Mouse (Mus musculus) midbrain, embryonic 12.5 days (tissue): Measurements from ENCODE around the gene Chrdl2. TPM values are rescaled to one million over a fixed set of nuclear protein-coding genes. Genes with fewer than 3 reads are reported as not detected.
"Not testable (repeated sequence)": the region's sequence is repeated elsewhere in the genome, so short reads cannot be mapped to it uniquely, and the experiment has no call there.

ENCODE experiments used
- ATAC-seq: fragments of 200-750 bp; cut with Nextera tagmentation; 2 replicates; pipeline ENCODE4 v1.8.0; 2017; ENCODE audit warnings: low read depth, moderate TSS enrichment, moderate library complexity; ENCODE audit not compliant: low FRiP score
- H3K27ac ChIP-seq: fragments of 300-500 bp; sonication (generic); replicated peaks from 2 replicates; pipeline ENCODE4 v1.5.1; 2016; ENCODE audit warnings: mild to moderate bottlenecking
- H3K27me3 ChIP-seq: fragments of 300-500 bp; sonication (generic); 2 replicates; pipeline ENCODE4 v1.6.1; 2016; ENCODE audit warnings: mild to moderate bottlenecking
- H3K36me3 ChIP-seq: fragments of 300-500 bp; sonication (generic); 2 replicates; pipeline ENCODE4 v1.6.1; 2016
- H3K4me1 ChIP-seq: fragments of 300-500 bp; sonication (generic); 2 replicates; pipeline ENCODE4 v1.6.1; 2016
- H3K4me2 ChIP-seq: fragments of 300-500 bp; sonication (generic); replicated peaks from 2 replicates; pipeline ENCODE4 v1.6.1; 2016; ENCODE audit warnings: mild to moderate bottlenecking, moderate library complexity
- H3K4me3 ChIP-seq: fragments of 300-500 bp; sonication (generic); 2 replicates; pipeline ENCODE4 v1.5.1; 2016; ENCODE audit warnings: mild to moderate bottlenecking
- H3K9ac ChIP-seq: fragments of 300-500 bp; sonication (generic); replicated peaks from 2 replicates; pipeline ENCODE4 v1.6.1; 2016; ENCODE audit warnings: mild to moderate bottlenecking, moderate library complexity
- H3K9me3 ChIP-seq: fragments of 300-500 bp; sonication (generic); 2 replicates; pipeline ENCODE4 v1.6.1; 2016; ENCODE audit warnings: mild to moderate bottlenecking
- WGBS: fragments of 180-500 bp; shearing (Covaris S2); methylation state at CpG from one replicate; pipeline ENCODE4 v1.1.7; 2016; 5-methylcytosine and 5-hydroxymethylcytosine counted together
- polyA plus RNA-seq: library from polyadenylated mRNA; unstranded; fragments of >200 nt; fragmentation: Nextera tagmentation; extraction: Ambion mirVana; gene quantifications from 2 replicates; pipeline ENCODE4 v1.2.1, GENCODE M21; 2016

Chrdl2 gene
- polyA plus RNA-seq, 1 experiment from 2014 or later = not detected

- H3K4me1 ChIP-seq, H3K36me3 ChIP-seq, H3K4me3 ChIP-seq, H3K9me3 ChIP-seq, ATAC-seq, H3K9ac ChIP-seq, H3K27me3 ChIP-seq, H3K27ac ChIP-seq, H3K4me2 ChIP-seq: not testable (repeated sequence)
- WGBS = 90% methylated on average over 2 of the region's 2 CpGs
These were observed 47.0 kb downstream of the Chrdl2 start for GRCm38 (mm10) chr7:100052991-100053390.

GRCm38 (mm10) chr7:100073959-100074358, 68.0 kb downstream of the Chrdl2 start:
- Histone ChIP-seq H3K9ac (no peak overlapping the region), H3K9me3 (no peaks in the 10 kb centered on the region), H3K27me3 (no peaks in the 10 kb centered on the region), H3K27ac (no peak overlapping the region), H3K36me3 (peaks cover 11% of the 10 kb centered on the region; the same call in 1 of the 2 replicates), H3K4me1 (no peaks in the 10 kb centered on the region), H3K4me2 (no peak overlapping the region), H3K4me3 (no peak overlapping the region)
- no peak for ATAC-seq
- 90% methylated on average over 2 of the region's 2 CpGs for WGBS

DNA sequence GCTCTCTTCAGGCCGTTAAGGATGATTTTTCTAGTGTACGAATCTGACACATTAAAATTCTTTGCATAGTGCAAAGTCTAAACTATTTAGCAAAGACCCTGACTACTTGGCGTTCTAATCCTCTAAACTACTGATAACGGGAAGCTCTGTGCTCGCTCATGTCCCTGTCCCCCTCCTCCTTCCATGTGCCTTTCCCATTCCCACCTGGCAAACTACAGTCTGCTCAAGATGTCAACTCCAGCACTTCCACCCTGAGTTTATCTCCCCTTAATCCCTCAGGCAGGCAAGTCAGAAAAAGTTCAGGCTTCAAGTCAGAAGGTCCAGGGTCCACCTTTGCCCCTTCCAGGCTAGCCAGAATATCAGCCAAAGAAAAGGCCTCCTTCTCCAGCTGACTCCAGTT, 70.3 kb downstream of the Chrdl2 start:
- no peaks in the 10 kb centered on the region for H3K27me3 ChIP-seq
- peaks cover 20% of the 10 kb centered on the region for H3K36me3 ChIP-seq
- H3K4me2 ChIP-seq = no peak overlapping the region
- 85% methylated on average over 5 of the region's 5 CpGs for WGBS
- no peak overlapping the region for H3K9ac ChIP-seq
- H3K4me1 ChIP-seq = no peaks in the 10 kb centered on the region
- no peak overlapping the region for H3K4me3 ChIP-seq
- H3K27ac ChIP-seq = no peak overlapping the region
- no peak for ATAC-seq
- H3K9me3 ChIP-seq = no peaks in the 10 kb centered on the region

- ATAC-seq = no peak
- Histone ChIP-seq H3K9me3 (no peaks in the 10 kb centered on the region), H3K9ac (no peak overlapping the region), H3K27ac (no peak overlapping the region), H3K27me3 (no peaks in the 10 kb centered on the region), H3K4me1 (no peaks in the 10 kb centered on the region), H3K36me3 (peaks cover 26% of the 10 kb centered on the region), H3K4me3 (no peak overlapping the region), H3K4me2 (no peak overlapping the region)
- WGBS = 90% methylated on average over 4 of the region's 4 CpGs
These were observed 71.1 kb downstream of the Chrdl2 start for GRCm38 (mm10) chr7:100077071-100077470.

DNA sequence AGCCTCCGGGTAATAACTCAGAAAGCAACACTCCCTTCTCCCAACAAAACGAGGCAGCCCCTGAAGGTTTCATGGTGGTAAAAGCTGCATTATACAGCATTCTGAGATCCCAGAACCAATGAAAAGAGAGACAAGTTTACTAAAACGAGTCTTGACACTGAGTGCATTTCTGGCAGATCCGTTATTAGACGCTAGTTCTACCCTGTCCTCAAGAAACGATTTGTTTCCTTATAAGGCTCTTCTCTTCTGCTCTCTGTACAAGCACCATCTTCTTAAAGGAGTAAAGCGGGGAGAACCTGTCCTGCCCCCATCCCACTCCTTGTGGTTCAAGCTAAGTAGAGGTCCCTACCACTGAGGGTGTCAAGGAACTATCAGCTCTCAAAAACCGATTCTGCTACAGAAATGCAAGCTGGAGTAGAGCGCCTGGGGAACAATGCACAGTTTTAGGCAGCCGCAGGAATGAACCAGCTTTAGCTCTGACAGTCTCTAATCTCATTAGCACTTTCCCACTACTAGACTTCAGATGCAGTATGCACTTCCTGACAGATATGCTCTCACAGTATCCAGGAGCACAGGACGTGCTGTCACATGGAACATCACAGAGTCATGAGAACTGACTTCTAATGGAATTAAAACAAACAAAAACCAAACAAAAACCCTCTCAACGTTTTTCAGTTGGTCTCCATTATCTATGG, 74.3 kb downstream of the Chrdl2 start:
- Histone ChIP-seq H3K4me1 (no peaks in the 10 kb centered on the region), H3K9me3 (no peaks in the 10 kb centered on the region), H3K36me3 (peaks cover 57% of the 10 kb centered on the region), H3K4me3 (no peak overlapping the region), H3K9ac (no peak overlapping the region), H3K27me3 (no peaks in the 10 kb centered on the region), H3K27ac (no peak overlapping the region), H3K4me2 (no peak overlapping the region)
- WGBS = 67% methylated on average over 12 of the region's 12 CpGs
- ATAC-seq = no peak

DNA sequence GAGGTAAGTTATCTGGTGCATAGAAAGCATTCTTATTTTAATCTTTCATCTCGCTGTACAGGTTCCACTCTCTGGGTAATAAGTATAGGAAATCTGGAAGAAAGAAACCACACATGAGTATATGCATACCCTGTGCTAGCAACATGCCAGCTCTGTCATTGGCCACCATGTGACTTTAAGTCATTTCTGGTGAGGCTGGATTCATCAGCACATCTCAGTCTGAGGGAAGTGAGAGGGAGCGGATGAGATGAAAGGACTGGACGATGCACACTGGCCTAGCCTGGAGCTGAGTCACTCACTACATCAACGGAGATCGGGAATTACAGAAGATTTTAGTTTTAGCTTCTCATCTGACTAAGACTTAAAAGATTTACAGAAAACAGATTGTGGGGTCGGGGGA, 76.9 kb downstream of the Chrdl2 start:
- Histone ChIP-seq H3K4me1 (no peaks in the 10 kb centered on the region), H3K27ac (no peak overlapping the region), H3K4me2 (no peak overlapping the region), H3K36me3 (peaks cover 73% of the 10 kb centered on the region), H3K9ac (no peak overlapping the region), H3K4me3 (no peak overlapping the region), H3K27me3 (no peaks in the 10 kb centered on the region), H3K9me3 (no peaks in the 10 kb centered on the region)
- ATAC-seq = no peak
- 94% methylated on average over 6 of the region's 6 CpGs for WGBS

GRCm38 (mm10) chr7:100083812-100084211, 77.8 kb downstream of the Chrdl2 start:
- H3K27me3 ChIP-seq = no peaks in the 10 kb centered on the region
- peaks cover 79% of the 10 kb centered on the region for H3K36me3 ChIP-seq
- no peak overlapping the region for H3K27ac ChIP-seq
- ATAC-seq = no peak
- no peak overlapping the region for H3K4me2 ChIP-seq
- H3K4me1 ChIP-seq = no peaks in the 10 kb centered on the region
- no peak overlapping the region for H3K9ac ChIP-seq
- no peaks in the 10 kb centered on the region for H3K9me3 ChIP-seq
- H3K4me3 ChIP-seq = no peak overlapping the region
- 87% methylated on average over 6 of the region's 6 CpGs for WGBS

Other genes starting within 250 kb of the Chrdl2 start
- gene Olfr521, start 242.7 kb upstream of the Chrdl2 start, polyA plus RNA-seq = not detected in 2 replicates
- gene Neu3, start 177.8 kb upstream of the Chrdl2 start, polyA plus RNA-seq = 1.5 and 1.7 TPM in 2 replicates
- 0.55 and 0.82 TPM in 2 replicates for gene Xrra1, start 147.1 kb upstream of the Chrdl2 start, polyA plus RNA-seq
- 326 and 333 TPM in 2 replicates for gene Spcs2, start 142.7 kb upstream of the Chrdl2 start, polyA plus RNA-seq
- 7.4 and 7.8 TPM in 2 replicates for gene Rnf169, start 25.7 kb upstream of the Chrdl2 start, polyA plus RNA-seq
- gene Pold3, start 115.4 kb downstream of the Chrdl2 start, polyA plus RNA-seq = 78.4 and 86.3 TPM in 2 replicates
- gene Lipt2, start 153.1 kb downstream of the Chrdl2 start, polyA plus RNA-seq = 15.7 and 16.9 TPM in 2 replicates
- gene Kcne3, start 170.3 kb downstream of the Chrdl2 start, polyA plus RNA-seq = 1.4 and 1.5 TPM in 2 replicates
- gene Pgm2l1, start 221.2 kb downstream of the Chrdl2 start, polyA plus RNA-seq = 11.8 and 14.3 TPM in 2 replicates